8 mouse cellular contexts compared by ENCODE assay signal in the genomic region with DNA sequence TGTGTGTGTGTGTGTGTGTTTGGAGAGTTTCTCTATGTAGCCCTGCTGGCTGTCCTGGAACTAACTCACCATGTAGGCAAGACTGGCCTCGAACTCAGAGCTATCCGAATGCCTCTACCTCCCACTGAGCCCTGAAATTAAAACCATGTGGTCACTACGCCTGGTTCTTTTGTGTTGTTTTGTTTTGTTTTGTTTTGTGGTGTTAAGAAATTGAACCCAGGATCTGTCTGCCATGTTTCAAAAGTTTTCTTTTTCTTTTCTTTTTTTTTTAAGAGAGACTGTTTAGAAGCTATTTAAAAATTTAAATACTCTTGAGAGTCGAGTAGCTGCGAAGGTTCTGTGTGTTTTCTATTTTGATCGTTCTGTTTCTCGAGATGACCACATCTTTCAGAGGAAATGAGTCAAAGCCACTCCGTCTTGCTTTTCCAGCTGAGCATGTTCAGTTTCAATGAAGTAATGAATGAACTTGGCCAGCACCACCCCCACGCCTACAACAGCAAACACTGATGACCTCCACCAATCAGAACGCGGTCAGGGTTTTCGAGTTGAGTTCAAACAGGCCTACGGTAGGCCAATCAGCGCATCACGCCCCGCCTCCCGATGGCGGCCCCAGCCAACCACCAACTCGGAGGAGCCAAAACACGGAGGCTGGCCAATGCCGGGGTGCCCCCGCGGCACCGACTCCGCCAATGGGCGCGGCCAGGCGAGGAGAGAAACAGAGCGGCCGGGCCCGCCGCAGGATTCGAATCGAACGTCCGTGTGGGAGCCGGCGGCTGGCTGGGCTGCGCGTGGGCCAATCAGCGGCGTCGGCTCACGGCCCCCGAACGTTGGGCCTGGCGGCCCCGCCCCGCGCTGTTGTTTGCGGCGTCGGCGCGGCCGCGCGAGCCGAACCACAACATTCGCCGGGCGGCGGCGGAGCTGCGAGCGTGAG. TPM values are rescaled to one million over a fixed set of nuclear protein-coding genes. Genes with fewer than 3 reads are reported as not detected.
A peak's percentile ranks its signal among the peaks of the same experiment; 100 is the strongest.
DNase-seq lines count a peak whose midpoint lies in the region; ATAC-seq and TF ChIP-seq lines count a peak whose summit lies in the region.

A gene (plus strand): TSS at position 739 of the 931 bp plus-strand sequence.

- DNase-seq in 3T3-L1 (ENCODE audit: low read depth, low spot score), result peak; percentile 100
- peak; percentile 97 to 99 for DNase-seq in adrenal gland, postnatal 4 days (ENCODE audit: low spot score in 2 of 2)
- DNase-seq in embryonic facial prominence, embryonic 14.5 days (ENCODE audit: low spot score), result peak; percentile 100
- peak; percentile 96 to 100 for DNase-seq in heart, adult 2 months
- DNase-seq in kidney, adult 8-10 months, result peak; percentile 99 to 100
- peak; percentile 97 to 99 for DNase-seq in spleen, postnatal 10 days (ENCODE audit: low spot score in 2 of 2)

- peak; percentile 97 for ATAC-seq in embryonic facial prominence, embryonic 14.5 days (ENCODE audit: low read depth)
- peak; percentile 99 for ATAC-seq in limb, embryonic 13.5 days (ENCODE audit: low FRiP score, low read depth)
- ATAC-seq in midbrain, embryonic 16.5 days, result peak; percentile 99

- peak within 1 kb of the TSS; percentile 68 for H3K4me3 ChIP-seq in embryonic facial prominence, embryonic 14.5 days (ENCODE audit: low read depth, low read length)
- peak within 1 kb of the TSS; percentile 93 for H3K4me3 ChIP-seq in heart, adult 2 months
- peak within 1 kb of the TSS; percentile 90 for H3K4me3 ChIP-seq in limb, embryonic 13.5 days
- peak within 1 kb of the TSS; percentile 92 for H3K4me3 ChIP-seq in midbrain, embryonic 16.5 days (ENCODE audit: low read depth, low read length)

- TF ChIP-seq CTCF in heart, adult 2 months (IDR thresholded peaks at IDR 0.05), result no peak

- peaks cover 20% of the 10 kb centered on the region for H3K36me3 ChIP-seq in embryonic facial prominence, embryonic 14.5 days (ENCODE audit: control insufficient read depth, insufficient read depth, low read length)
- H3K36me3 ChIP-seq in heart, adult 2 months (ENCODE audit: control insufficient read depth, insufficient read depth, low read length), result peaks cover 6% of the 10 kb centered on the region; the same call in 1 of the 2 replicates
- peaks cover 20% of the 10 kb centered on the region for H3K36me3 ChIP-seq in limb, embryonic 13.5 days
- peaks cover 5% of the 10 kb centered on the region for H3K36me3 ChIP-seq in midbrain, embryonic 16.5 days (ENCODE audit: control insufficient read depth, insufficient read depth, low read length)

- intact Hi-C loops in heart, adult 2 months (cut with DNase I), result loop anchor here (2.0 kb wide), 1 partner anchor 21 kb away; a partner anchor contains a TSS

- H3K27me3 ChIP-seq in embryonic facial prominence, embryonic 14.5 days (replicated peaks; ENCODE audit: control insufficient read depth, insufficient read depth, low read length), result no peaks in the 10 kb centered on the region
- H3K27me3 ChIP-seq in heart, adult 2 months (ENCODE audit: control insufficient read depth, insufficient read depth, low read length), result no peaks in the 10 kb centered on the region
- no peaks in the 10 kb centered on the region for H3K27me3 ChIP-seq in limb, embryonic 13.5 days
- H3K27me3 ChIP-seq in midbrain, embryonic 16.5 days (ENCODE audit: control insufficient read depth, insufficient read depth, low read depth, low read length), result no peaks in the 10 kb centered on the region

- peak within 1 kb of the TSS; percentile 59 for H3K4me2 ChIP-seq in embryonic facial prominence, embryonic 14.5 days (ENCODE audit: low read depth, low read length)
- peak within 1 kb of the TSS; percentile 86 for H3K4me2 ChIP-seq in limb, embryonic 13.5 days (replicated peaks)
- H3K4me2 ChIP-seq in midbrain, embryonic 16.5 days (ENCODE audit: low read length), result peak within 1 kb of the TSS; percentile 56

- 3% methylated on average over 25 of the region's 66 CpGs for WGBS in embryonic facial prominence, embryonic 14.5 days
- WGBS in heart, adult 2 months, result 2% methylated on average over 66 of the region's 66 CpGs
- WGBS in limb, embryonic 13.5 days, result 1% methylated on average over 46 of the region's 66 CpGs
- WGBS in midbrain, embryonic 16.5 days, result 2% methylated on average over 62 of the region's 66 CpGs

- peak within 1 kb of the TSS; percentile 79 for H3K9ac ChIP-seq in embryonic facial prominence, embryonic 14.5 days (ENCODE audit: low read depth, low read length)
- peak within 1 kb of the TSS; percentile 93 for H3K9ac ChIP-seq in heart, adult 2 months (ENCODE audit: low read depth, low read length)
- H3K9ac ChIP-seq in limb, embryonic 13.5 days, result peak within 1 kb of the TSS; percentile 86
- peak within 1 kb of the TSS; percentile 94 for H3K9ac ChIP-seq in midbrain, embryonic 16.5 days (ENCODE audit: low read depth, low read length)

- peak; percentile 51; the same call in 1 of the 2 replicates for TF ChIP-seq POLR2A in heart, adult 2 months (IDR thresholded peaks at IDR 0.05; ENCODE audit: insufficient read depth, low read depth, low read length)

- H3K27ac ChIP-seq in embryonic facial prominence, embryonic 14.5 days (replicated peaks; ENCODE audit: low read depth, low read length), result peak within 1 kb of the TSS; percentile 90
- H3K27ac ChIP-seq in heart, adult 2 months, result peak within 1 kb of the TSS; percentile 97
- peak within 1 kb of the TSS; percentile 87 for H3K27ac ChIP-seq in limb, embryonic 13.5 days
- H3K27ac ChIP-seq in midbrain, embryonic 16.5 days (ENCODE audit: low read length), result peak within 1 kb of the TSS; percentile 93

- no peak for TF ChIP-seq EP300 in heart, adult 2 months (IDR thresholded peaks at IDR 0.05; ENCODE audit: insufficient read depth, low read depth, low read length)

- peaks cover 16% of the 10 kb centered on the region for H3K4me1 ChIP-seq in embryonic facial prominence, embryonic 14.5 days (ENCODE audit: control insufficient read depth, insufficient read depth, low read length)
- H3K4me1 ChIP-seq in heart, adult 2 months (ENCODE audit: control insufficient read depth, insufficient read depth, low read length), result peaks cover 16% of the 10 kb centered on the region
- H3K4me1 ChIP-seq in limb, embryonic 13.5 days, result peaks cover 31% of the 10 kb centered on the region
- H3K4me1 ChIP-seq in midbrain, embryonic 16.5 days (ENCODE audit: control insufficient read depth, insufficient read depth, low read length), result peaks cover 29% of the 10 kb centered on the region

- H3K9me3 ChIP-seq in embryonic facial prominence, embryonic 14.5 days (ENCODE audit: control insufficient read depth, low read length), result no peaks in the 10 kb centered on the region
- H3K9me3 ChIP-seq in limb, embryonic 13.5 days, result no peaks in the 10 kb centered on the region
- no peaks in the 10 kb centered on the region for H3K9me3 ChIP-seq in midbrain, embryonic 16.5 days (replicated peaks; ENCODE audit: control insufficient read depth, low read length, poor library complexity, severe bottlenecking)

- no peaks in the 10 kb centered on the region; the same call in 1 of the 2 replicates for H3K79me2 ChIP-seq in heart, adult 2 months (replicated peaks; ENCODE audit: control insufficient read depth, insufficient read depth, low read length)

RNA-seq across cellular contexts. Expression of the gene that starts here (rescaled TPM):
- total RNA-seq in adrenal gland, postnatal 4 days (2021), result 10 to 100 TPM; 62.1 to 63.9 TPM
- polyA plus RNA-seq in embryonic facial prominence, embryonic 14.5 days (2014; fragmentation: Nextera tagmentation; extraction: Ambion mirVana), result 46.3 and 47.6 TPM in 2 replicates
- total RNA-seq in heart, adult 2 months (2021), result 10 to 100 TPM; 29.2 to 34.1 TPM
- polyA plus RNA-seq in heart, adult 2 months (2012; rRNA removed), result 45.5 and 80.1 TPM in 2 replicates
- 28.2 and 30.2 TPM in 2 replicates for polyA plus RNA-seq in limb, embryonic 13.5 days (2015; fragmentation: Nextera tagmentation; extraction: Ambion mirVana)
- polyA plus RNA-seq in midbrain, embryonic 16.5 days (2015; fragmentation: Nextera tagmentation; extraction: Ambion mirVana), result 36.2 and 36.3 TPM in 2 replicates

Comparison
In these comparisons a context has a peak if more than half of its experiments do, and no peak if none do; other contexts are left out.
1. Peak in every context shown above with its lines: DNase-seq, ATAC-seq, H3K4me3 ChIP-seq and H3K27ac ChIP-seq.